Mouse (Mus musculus) liver, embryonic 12.5 days (tissue): ENCODE measurements at regions not wholly inside any gene's neighbourhood (a gene's known extent, or its start where the extent isn't known, plus 50 kb on each side); places are given as distances from the start of the nearest gene placed in this dataset.
A peak's percentile ranks its signal among the peaks of the same experiment; 100 is the strongest.
"Not testable (repeated sequence)": the region's sequence is repeated elsewhere in the genome, so short reads cannot be mapped to it uniquely, and the experiment has no call there.

ENCODE experiments used
- ATAC-seq: fragments of 200-750 bp; cut with Nextera tagmentation; 2 replicates; pipeline ENCODE4 v1.8.0; 2017; ENCODE audit warnings: moderate number of reproducible peaks, mild to moderate bottlenecking, moderate library complexity
- H3K27ac ChIP-seq: fragments of 300-500 bp; sonication (generic); 2 replicates; pipeline ENCODE4 v1.5.1; 2016; ENCODE audit warnings: mild to moderate bottlenecking
- H3K27me3 ChIP-seq: fragments of 300-500 bp; sonication (generic); replicated peaks from 2 replicates; pipeline ENCODE4 v1.6.1; 2016; ENCODE audit warnings: mild to moderate bottlenecking, moderate library complexity
- H3K36me3 ChIP-seq: fragments of 300-500 bp; sonication (generic); 2 replicates; pipeline ENCODE4 v1.6.1; 2016; ENCODE audit warnings: mild to moderate bottlenecking, moderate library complexity
- H3K4me1 ChIP-seq: fragments of 300-500 bp; sonication (generic); 2 replicates; pipeline ENCODE4 v1.6.1; 2016
- H3K4me2 ChIP-seq: fragments of 300-500 bp; sonication (generic); 2 replicates; pipeline ENCODE4 v1.6.1; 2016; ENCODE audit warnings: mild to moderate bottlenecking, moderate library complexity
- H3K4me3 ChIP-seq: fragments of 300-500 bp; sonication (generic); 2 replicates; pipeline ENCODE4 v1.5.1; 2016; ENCODE audit warnings: mild to moderate bottlenecking, moderate library complexity
- H3K9ac ChIP-seq: fragments of 300-500 bp; sonication (generic); 2 replicates; pipeline ENCODE4 v1.6.1; 2016; ENCODE audit warnings: mild to moderate bottlenecking, moderate library complexity
- H3K9me3 ChIP-seq: fragments of 300-500 bp; sonication (generic); replicated peaks from 2 replicates; pipeline ENCODE4 v1.6.1; 2016; ENCODE audit warnings: mild to moderate bottlenecking, moderate library complexity
- WGBS: fragments of 180-500 bp; shearing (Covaris S2); methylation state at CpG from one replicate; pipeline ENCODE4 v1.1.7; 2016; ENCODE audit not compliant: insufficient replicate concordance; 5-methylcytosine and 5-hydroxymethylcytosine counted together

- Histone ChIP-seq H3K9ac (no peak overlapping the region), H3K27ac (no peak overlapping the region), H3K9me3 (no peaks in the 10 kb centered on the region), H3K4me1 (no peaks in the 10 kb centered on the region), H3K27me3 (no peaks in the 10 kb centered on the region), H3K4me3 (no peak overlapping the region), H3K36me3 (no peaks in the 10 kb centered on the region), H3K4me2 (no peak overlapping the region)
- WGBS, result 76% methylated on average over 5 of the region's 5 CpGs
- no peak for ATAC-seq
Observed at GRCm38 (mm10) chr10:117500457-117501108, 120.8 kb upstream of the Cpsf6 start.

- no peak for ATAC-seq
- no peak overlapping the region for H3K4me2 ChIP-seq
- 69% methylated on average over 6 of the region's 6 CpGs for WGBS
- no peaks in the 10 kb centered on the region for H3K27me3 ChIP-seq
- H3K4me1 ChIP-seq, result no peaks in the 10 kb centered on the region
- no peak overlapping the region for H3K9ac ChIP-seq
- no peaks in the 10 kb centered on the region for H3K36me3 ChIP-seq
- H3K4me3 ChIP-seq, result no peak overlapping the region
- H3K9me3 ChIP-seq, result no peaks in the 10 kb centered on the region
- no peak overlapping the region for H3K27ac ChIP-seq
Observed at GRCm38 (mm10) chr10:117499864-117500453, 120.1 kb upstream of the Cpsf6 start.

DNA sequence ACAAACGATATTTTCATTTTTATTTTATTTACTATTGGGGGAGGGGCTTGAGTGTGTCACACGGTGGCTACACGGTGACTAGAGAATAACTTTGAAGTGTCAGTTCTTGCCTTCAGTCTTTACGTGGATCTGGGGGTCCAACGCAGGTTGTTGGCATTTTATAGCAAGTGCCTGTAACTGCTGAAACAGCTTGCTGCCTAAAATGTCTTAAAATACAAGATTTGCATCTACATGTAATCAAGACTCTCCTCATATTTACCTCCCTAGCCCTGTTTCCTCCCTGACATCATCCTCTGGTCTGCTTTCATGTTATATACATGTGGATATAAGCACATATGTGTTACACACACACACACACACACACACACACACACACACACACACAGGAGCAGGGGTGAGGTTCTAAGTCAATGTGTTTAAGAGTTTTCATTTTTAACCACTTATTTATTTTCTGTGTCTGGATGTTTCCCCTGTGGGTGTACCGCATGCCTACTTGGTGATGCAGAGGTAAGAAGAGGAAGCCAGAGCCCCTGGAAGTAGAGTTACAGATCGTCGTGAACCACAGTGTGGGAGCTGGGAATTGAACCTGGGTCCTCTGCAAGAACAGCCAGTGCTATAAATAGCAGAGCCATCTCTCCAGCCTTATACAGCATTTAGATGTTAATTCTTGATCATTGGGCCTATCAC lies 119.5 kb upstream of the Cpsf6 start:
- Histone ChIP-seq H3K4me2 (no peak overlapping the region), H3K4me1 (0 out of 2 replicates have a peak, but pooled peaks cover 4% of the 10 kb centered on the region), H3K9me3 (no peaks in the 10 kb centered on the region), H3K36me3 (no peaks in the 10 kb centered on the region), H3K4me3 (no peak overlapping the region), H3K9ac (no peak overlapping the region), H3K27ac (no peak overlapping the region), H3K27me3 (no peaks in the 10 kb centered on the region)
- no peak for ATAC-seq
- WGBS, result 73% methylated on average over 8 of the region's 8 CpGs

GRCm38 (mm10) chr10:117498497-117498896 lies 118.7 kb upstream of the Cpsf6 start:
- ATAC-seq, result no peak
- no peak overlapping the region for H3K27ac ChIP-seq
- WGBS, result 58% methylated on average over 6 of the region's 6 CpGs

GRCm38 (mm10) chr10:117497565-117498256 lies 117.9 kb upstream of the Cpsf6 start:
- Histone ChIP-seq H3K9me3 (no peaks in the 10 kb centered on the region), H3K4me1 (0 out of 2 replicates have a peak, but pooled peaks cover 9% of the 10 kb centered on the region), H3K4me3 (no peak overlapping the region), H3K36me3 (no peaks in the 10 kb centered on the region), H3K27me3 (no peaks in the 10 kb centered on the region), H3K4me2 (no peak overlapping the region), H3K27ac (no peak overlapping the region), H3K9ac (no peak overlapping the region)
- WGBS, result 69% methylated on average over 16 of the region's 16 CpGs
- ATAC-seq, result no peak

More at GRCm38 (mm10) chr10:117498497-117498896, 118.7 kb upstream of the Cpsf6 start:
- Histone ChIP-seq H3K36me3 (no peaks in the 10 kb centered on the region), H3K27me3 (no peaks in the 10 kb centered on the region), H3K4me1 (0 out of 2 replicates have a peak, but pooled peaks cover 8% of the 10 kb centered on the region), H3K4me3 (no peak overlapping the region), H3K4me2 (no peak overlapping the region), H3K9me3 (no peaks in the 10 kb centered on the region), H3K9ac (no peak overlapping the region)

DNA sequence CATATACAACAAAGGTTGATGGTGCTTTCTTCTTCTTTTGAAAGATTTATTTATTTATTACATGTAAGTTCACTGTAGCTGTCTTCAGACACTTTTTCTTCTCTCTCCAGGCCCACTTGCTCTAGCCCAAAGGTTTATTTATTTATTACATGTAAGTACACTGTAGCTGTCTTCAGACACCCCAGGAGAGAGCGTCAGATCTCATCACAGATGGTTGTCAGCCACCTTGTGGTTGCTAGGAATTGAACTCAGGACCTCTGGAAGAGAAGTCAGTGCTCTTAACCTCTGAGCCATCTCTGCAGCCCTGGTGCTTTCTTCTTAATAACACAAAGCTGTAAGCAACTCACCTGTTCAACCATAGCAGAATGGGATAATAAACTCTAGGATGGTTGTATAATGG lies 117.3 kb upstream of the Cpsf6 start:
- not testable (repeated sequence) for H3K4me1 ChIP-seq, H3K9me3 ChIP-seq, ATAC-seq, H3K4me3 ChIP-seq, H3K4me2 ChIP-seq, H3K27ac ChIP-seq, H3K9ac ChIP-seq, H3K27me3 ChIP-seq, H3K36me3 ChIP-seq
- 75% methylated on average over 1 of the region's 1 CpGs for WGBS

DNA sequence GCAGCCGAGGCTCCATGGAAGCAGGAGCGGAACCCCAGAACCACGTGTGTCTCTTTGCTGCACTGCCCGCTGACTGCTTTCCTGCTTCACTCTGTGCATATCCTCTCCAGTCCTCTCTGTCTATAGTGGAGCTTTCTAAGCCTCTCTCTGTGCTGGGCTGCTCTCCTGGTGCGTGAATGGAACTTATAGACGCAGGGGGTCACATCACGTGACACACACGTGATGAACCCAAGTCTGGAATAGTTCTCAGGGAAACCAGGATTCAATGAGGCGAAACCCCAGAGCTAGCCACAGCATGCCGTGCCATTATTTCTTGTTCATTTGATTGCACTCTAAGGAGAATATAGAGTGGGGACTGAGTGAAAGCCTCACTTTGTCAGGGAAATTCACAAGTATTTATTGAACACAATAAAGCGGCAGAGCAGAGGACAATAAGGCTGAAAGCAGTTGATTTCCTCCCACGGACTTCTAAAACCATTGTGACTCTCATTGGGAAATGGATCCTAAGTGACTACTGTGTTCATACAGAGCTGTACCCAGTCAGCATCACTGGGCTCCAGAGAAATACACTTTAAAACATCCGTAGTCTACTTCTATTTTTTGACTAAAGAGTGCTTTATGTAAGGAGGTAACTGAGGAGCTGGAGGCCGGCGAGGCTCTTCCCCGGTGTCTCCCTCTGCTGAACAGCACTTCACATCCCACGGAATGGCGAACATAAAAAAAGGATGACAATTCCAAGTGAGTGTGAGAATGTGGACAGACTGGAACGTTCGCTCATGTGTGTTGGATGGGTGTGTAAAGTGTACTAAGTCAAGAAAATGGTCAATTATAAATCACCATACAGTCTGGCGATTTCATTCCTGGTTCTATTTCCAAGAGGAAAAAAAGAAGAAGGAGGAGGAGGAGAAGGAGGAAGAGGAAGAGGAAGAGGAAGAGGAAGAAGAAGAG lies 116.5 kb upstream of the Cpsf6 start:
- no peak for ATAC-seq
- no peak overlapping the region for H3K9ac ChIP-seq
- no peaks in the 10 kb centered on the region for H3K27me3 ChIP-seq
- no peak overlapping the region for H3K4me2 ChIP-seq
- no peaks in the 10 kb centered on the region for H3K36me3 ChIP-seq
- 76% methylated on average over 21 of the region's 21 CpGs for WGBS
- 0 out of 2 replicates have a peak, but pooled peaks cover 9% of the 10 kb centered on the region for H3K4me1 ChIP-seq
- H3K9me3 ChIP-seq, result no peaks in the 10 kb centered on the region
- no peak overlapping the region for H3K4me3 ChIP-seq
- no peak overlapping the region for H3K27ac ChIP-seq

- Histone ChIP-seq H3K36me3 (no peaks in the 10 kb centered on the region), H3K9ac (no peak overlapping the region), H3K27me3 (no peaks in the 10 kb centered on the region), H3K27ac (peak overlapping the region; percentile 20; the same call in 1 of the 2 replicates), H3K4me3 (peak overlapping the region; percentile 28), H3K4me1 (0 out of 2 replicates have a peak, but pooled peaks cover 9% of the 10 kb centered on the region), H3K4me2 (peak overlapping the region; percentile 63), H3K9me3 (no peaks in the 10 kb centered on the region)
- no peak; the same call in 1 of the 2 replicates for ATAC-seq
- 14% methylated on average over 18 of the region's 18 CpGs for WGBS
Observed at GRCm38 (mm10) chr10:117494171-117494701, 114.4 kb upstream of the Cpsf6 start.

- no peaks in the 10 kb centered on the region for H3K27me3 ChIP-seq
- 0 out of 2 replicates have a peak, but pooled peaks cover 9% of the 10 kb centered on the region for H3K4me1 ChIP-seq
- 5% methylated on average over 1 of the region's 5 CpGs for WGBS
- H3K36me3 ChIP-seq, result no peaks in the 10 kb centered on the region
- no peak overlapping the region for H3K9ac ChIP-seq
- no peaks in the 10 kb centered on the region for H3K9me3 ChIP-seq
- H3K27ac ChIP-seq, result no peak overlapping the region
- peak overlapping the region; percentile 28 for H3K4me3 ChIP-seq
- H3K4me2 ChIP-seq, result peak overlapping the region; percentile 63
- ATAC-seq, result no peak
Observed at GRCm38 (mm10) chr10:117493824-117494121, 114.0 kb upstream of the Cpsf6 start.

DNA sequence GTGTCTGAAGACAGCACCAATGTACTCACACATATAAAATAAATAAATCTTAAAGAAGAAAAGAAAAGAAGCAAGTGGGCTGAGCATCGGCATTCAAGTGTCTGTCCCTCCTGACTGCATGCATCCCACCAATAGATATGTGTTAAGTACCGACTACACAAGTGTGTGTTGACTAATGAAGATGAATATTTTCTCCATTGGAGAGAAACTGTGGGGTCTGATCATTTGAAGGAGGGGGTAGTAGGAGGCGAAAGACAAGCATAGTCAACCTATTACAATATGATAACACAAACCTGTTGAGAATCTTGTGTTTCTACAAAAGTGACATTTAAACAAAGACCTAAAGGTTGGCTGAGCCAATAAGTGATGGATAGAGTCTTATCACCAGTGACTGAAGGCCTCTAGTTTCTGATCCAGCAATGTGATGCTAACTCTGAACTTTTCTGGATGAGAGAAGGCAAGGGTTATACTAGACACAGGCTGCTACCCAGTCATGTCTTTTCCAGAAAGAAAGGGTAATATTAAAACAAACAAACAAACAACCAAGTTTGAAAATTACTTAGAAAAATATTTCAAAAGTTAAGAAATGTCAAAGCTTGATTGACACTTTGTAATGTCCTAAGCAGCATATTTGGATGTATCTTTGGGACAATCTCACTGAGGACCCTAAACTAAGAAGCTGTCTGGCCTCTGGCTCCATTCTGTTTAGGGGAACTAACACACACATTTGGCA lies 113.4 kb upstream of the Cpsf6 start:
- no peak overlapping the region for H3K9ac ChIP-seq
- H3K4me1 ChIP-seq, result 0 out of 2 replicates have a peak, but pooled peaks cover 9% of the 10 kb centered on the region
- no peak for ATAC-seq
- no peaks in the 10 kb centered on the region for H3K9me3 ChIP-seq
- no peaks in the 10 kb centered on the region for H3K27me3 ChIP-seq
- H3K4me2 ChIP-seq, result peak overlapping the region; percentile 63
- H3K36me3 ChIP-seq, result no peaks in the 10 kb centered on the region
- H3K4me3 ChIP-seq, result 0 out of 2 replicates have a peak overlapping the region, but pooled peaks have one; percentile 28
- WGBS, result 76% methylated on average over 3 of the region's 3 CpGs
- H3K27ac ChIP-seq, result no peak overlapping the region
